Mouse (Mus musculus): ENCODE data around the gene Sgip1.

Sgip1 gene

GRCm38 (mm10) chr4:102840956-102841729 lies 100.0 kb downstream of the Sgip1 start:
- no peak for DNase-seq (ENCODE audit: low spot score)

GRCm38 (mm10) chr4:102850498-102850897 lies 109.4 kb downstream of the Sgip1 start:
- no peak for DNase-seq (ENCODE audit: low spot score)

GRCm38 (mm10) chr4:102851161-102851560 lies 110.1 kb downstream of the Sgip1 start:
- no peak for DNase-seq (ENCODE audit: low spot score)

- DNase-seq (ENCODE audit: low spot score), result no peak
Observed at GRCm38 (mm10) chr4:102852290-102852689, 111.2 kb downstream of the Sgip1 start.

GRCm38 (mm10) chr4:102852808-102853207 lies 111.7 kb downstream of the Sgip1 start:
- no peak for DNase-seq (ENCODE audit: low spot score)

- DNase-seq (ENCODE audit: low spot score), result no peak
Observed at GRCm38 (mm10) chr4:102853330-102854022, 112.4 kb downstream of the Sgip1 start.

- no peak for DNase-seq (ENCODE audit: low spot score)
Observed at GRCm38 (mm10) chr4:102854928-102855892, 114.1 kb downstream of the Sgip1 start.

GRCm38 (mm10) chr4:102856086-102856485 lies 115.0 kb downstream of the Sgip1 start:
- no peak for DNase-seq (ENCODE audit: low spot score)

- DNase-seq (ENCODE audit: low spot score), result no peak
Observed at GRCm38 (mm10) chr4:102859259-102860194, 118.4 kb downstream of the Sgip1 start.

- DNase-seq (ENCODE audit: low spot score), result no peak
Observed at GRCm38 (mm10) chr4:102862751-102863710, 121.9 kb downstream of the Sgip1 start.

- DNase-seq (ENCODE audit: low spot score), result no peak
Observed at GRCm38 (mm10) chr4:102866531-102866930, 125.4 kb downstream of the Sgip1 start.

- DNase-seq (ENCODE audit: low spot score), result no peak
Observed at GRCm38 (mm10) chr4:102871274-102871673, 130.2 kb downstream of the Sgip1 start.

GRCm38 (mm10) chr4:102883142-102883541 lies 142.0 kb downstream of the Sgip1 start:
- DNase-seq (ENCODE audit: low spot score), result no peak

- no peak for DNase-seq (ENCODE audit: low spot score)
Observed at GRCm38 (mm10) chr4:102884228-102884627, 143.1 kb downstream of the Sgip1 start.

- DNase-seq (ENCODE audit: low spot score), result no peak
Observed at GRCm38 (mm10) chr4:102886459-102886858, 145.4 kb downstream of the Sgip1 start.

- no peak for DNase-seq (ENCODE audit: low spot score)
Observed at GRCm38 (mm10) chr4:102886902-102887301, 145.8 kb downstream of the Sgip1 start.

- DNase-seq (ENCODE audit: low spot score), result no peak
Observed at GRCm38 (mm10) chr4:102887770-102888689, 146.9 kb downstream of the Sgip1 start.

- no peak for DNase-seq (ENCODE audit: low spot score)
Observed at GRCm38 (mm10) chr4:102895866-102896265, 154.8 kb downstream of the Sgip1 start.

GRCm38 (mm10) chr4:102898987-102899386 lies 157.9 kb downstream of the Sgip1 start:
- DNase-seq (ENCODE audit: low spot score), result no peak
